Mouse (Mus musculus): ENCODE results near the gene Gm5849. TPM values are rescaled to one million over a fixed set of nuclear protein-coding genes. Genes with fewer than 3 reads are reported as not detected.
A peak's percentile ranks its signal among the peaks of the same experiment; 100 is the strongest.
"Not testable (repeated sequence)": the region's sequence is repeated elsewhere in the genome, so short reads cannot be mapped to it uniquely, and the experiment has no call there.

Gene Gm5849
- not detected for total RNA-seq (2022)

GRCm38 (mm10) chr3:90777776-90778175 is at the start of gene Gm5849:
Gene Gm5849 (minus strand): TSS chr3:90777876.
- not testable (repeated sequence) for DNase-seq (ENCODE audit: low spot score in 2 of 2)

GRCm38 (mm10) chr3:90749658-90750057 is 28.0 kb downstream of the Gm5849 start:
- DNase-seq (ENCODE audit: low spot score in 2 of 2), result peak; percentile 3 to 4

DNA sequence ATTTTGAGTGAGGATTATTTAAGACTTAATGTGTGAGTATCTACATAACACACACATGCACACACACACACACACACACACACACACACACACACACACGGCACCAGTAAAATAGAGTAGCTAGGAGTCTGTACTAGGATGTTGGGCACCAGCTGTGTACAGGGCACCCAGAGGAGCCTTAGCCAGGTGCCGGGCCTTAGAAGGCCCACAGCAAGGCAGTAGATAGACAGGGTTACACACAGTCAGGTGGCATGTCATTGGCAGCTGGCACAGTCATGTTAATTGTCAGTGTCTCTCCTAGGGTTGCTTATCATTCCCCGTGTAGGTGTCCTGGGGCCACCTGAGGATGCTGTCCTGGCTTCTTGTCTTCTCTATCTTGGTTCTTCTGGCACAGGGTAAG is 51.1 kb downstream of the Gm5849 start, which contains the start of gene Pglyrp4:
Pglyrp4 (plus strand) TSS at position 301 of the 400 bp plus-strand sequence.
- no peak for DNase-seq (ENCODE audit: low spot score in 2 of 2)

Other genes starting within 250 kb of the Gm5849 start
- gene S100a16, start 240.6 kb downstream of the Gm5849 start, total RNA-seq (2022), result 100 to 1,000 TPM in 2 of 4 experiments, 10 to 100 TPM in 2; 69.8 to 134 (median 102) TPM
- 1 to 10 TPM in 3 of 4 experiments, under 1 TPM in 1; 0.35 to 1.8 (median 1.2) TPM for gene S100a3, start 217.3 kb downstream of the Gm5849 start, total RNA-seq (2022)
- not detected for gene S100a2, start 187.6 kb downstream of the Gm5849 start, total RNA-seq (2022)
- not detected for gene Gm42674, start 176.0 kb downstream of the Gm5849 start, total RNA-seq (2022)
- gene S100a4, start 174.1 kb downstream of the Gm5849 start, total RNA-seq (2022), result 10 to 100 TPM in 1 of 4 experiments, 1 to 10 TPM in 3; 2.7 to 17.2 (median 5.7) TPM
- gene S100a5, start 169.4 kb downstream of the Gm5849 start, total RNA-seq (2022), result not detected
- 10 to 100 TPM; 22.1 to 95.0 (median 51.5) TPM for gene S100a6, start 165.0 kb downstream of the Gm5849 start, total RNA-seq (2022)
- gene S100a7a, start 123.9 kb downstream of the Gm5849 start, total RNA-seq (2022), result under 1 TPM in 3 of 4 experiments, not detected in 1; 0.34 to 0.62 (median 0.49) TPM
- gene S100a8, start 108.9 kb downstream of the Gm5849 start, total RNA-seq (2022), result 1 to 10 TPM in 1 of 4 experiments, not detected in 3; 1.2 TPM
- gene S100a9, start 82.2 kb downstream of the Gm5849 start, total RNA-seq (2022), result 1 to 10 TPM in 1 of 4 experiments, not detected in 3; 1.1 TPM
- gene Pglyrp4, start 51.0 kb downstream of the Gm5849 start, total RNA-seq (2022), result not detected